Mouse (Mus musculus) liver, adult 2 months (tissue): ENCODE data around the gene Eif4g1.
A peak's percentile ranks its signal among the peaks of the same experiment; 100 is the strongest.

Experiments used
- CTCF ChIP-seq: fragments of 200-500 bp; IDR thresholded peaks from 2 replicates; pipeline ENCODE4 v1.5.1; 2011; ENCODE audit warnings: low read depth, low read length, control low read depth
- POLR2A ChIP-seq: fragments of 200-500 bp; IDR thresholded peaks from 2 replicates; pipeline ENCODE4 v1.6.1; 2011; ENCODE audit warnings: low read length, control low read depth; ENCODE audit not compliant: insufficient read depth; ENCODE audit errors: extremely low read depth

DNA sequence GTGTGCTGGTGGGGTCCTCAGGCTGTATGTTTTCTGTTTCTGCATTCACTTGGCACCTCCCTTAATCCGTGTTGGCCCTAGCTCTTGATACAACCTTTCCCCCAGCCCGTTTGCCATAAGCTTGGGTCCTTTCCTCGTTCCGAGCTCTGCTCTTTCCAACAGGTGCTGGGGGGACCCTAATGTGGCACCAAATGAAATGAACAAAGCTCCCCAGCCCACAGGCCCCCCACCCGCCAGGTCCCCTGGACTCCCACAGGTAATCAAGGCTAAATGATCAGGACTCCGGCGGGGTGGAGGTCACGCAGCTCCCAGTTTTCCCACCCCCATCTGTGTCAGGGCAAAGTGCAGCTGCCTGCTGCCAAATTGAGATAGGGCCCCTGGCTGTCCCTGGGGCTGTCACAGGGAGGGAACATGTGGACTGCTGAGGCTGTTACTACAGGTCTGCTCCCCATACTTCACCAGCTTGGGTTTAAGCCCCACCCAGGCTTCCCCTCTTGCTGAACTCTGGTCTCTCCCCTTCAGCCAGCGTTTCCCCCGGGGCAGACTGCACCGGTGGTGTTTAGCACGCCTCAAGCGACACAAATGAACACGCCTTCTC lies 5.7 kb downstream of the Eif4g1 start:
- TF ChIP-seq CTCF (no peak), POLR2A (0 out of 2 replicates have a peak, but pooled peaks have one; percentile 14)
